Mouse (Mus musculus) E14TG2a.4 (cell line): ENCODE data around the gene Ppie.

Experiments
- CTCF ChIP-seq: conservative IDR thresholded peaks from 2 replicates; pipeline ENCODE4 v1.5.1; 2014; ENCODE audit warnings: low read length
- POU5F1 ChIP-seq: IDR thresholded peaks from 2 replicates; pipeline ENCODE4 v1.6.1; 2014; ENCODE audit warnings: low read length, borderline replicate concordance

GRCm38 (mm10) chr4:123152976-123153375 lies 13.2 kb upstream of the Ppie start:
- TF ChIP-seq CTCF (no peak), POU5F1 (no peak)
